Mouse (Mus musculus): Measurements from ENCODE around the gene Rnps1. TPM values are rescaled to one million over a fixed set of nuclear protein-coding genes. Genes with fewer than 3 reads are reported as not detected.

Rnps1 gene
- total RNA-seq, 1 experiment from 2014 or later = 160 TPM

Other genes with a start within 250 kb of the Rnps1 start
- 65.1 and 74.2 TPM in 2 replicates for gene Atp6v0c, start 244.9 kb upstream of the Rnps1 start, total RNA-seq (2017)
- gene Tbc1d24, start 209.0 kb upstream of the Rnps1 start, total RNA-seq (2017) = 7.4 and 7.8 TPM in 2 replicates
- gene Ntn3, start 205.0 kb upstream of the Rnps1 start, total RNA-seq (2017) = 0.20 and 0.63 TPM in 2 replicates
- 16.1 and 23.7 TPM in 2 replicates for gene Tedc2, start 193.7 kb upstream of the Rnps1 start, total RNA-seq (2017)
- 18.1 and 21.1 TPM in 2 replicates for gene Ccnf, start 163.1 kb upstream of the Rnps1 start, total RNA-seq (2017)
- 0.25 TPM in 1 of 2 replicates, not detected in the other for gene Abca17, start 63.5 kb upstream of the Rnps1 start, total RNA-seq (2017)
- 12.8 and 14.2 TPM in 2 replicates for gene Abca3, start 62.6 kb upstream of the Rnps1 start, total RNA-seq (2017)
- gene Eci1, start 12.1 kb downstream of the Rnps1 start, total RNA-seq (2017) = 21.2 and 30.8 TPM in 2 replicates
- gene Dnase1l2, start 28.5 kb downstream of the Rnps1 start, total RNA-seq (2017) = 2.7 TPM in 1 of 2 replicates, not detected in the other
- 12.1 and 22.6 TPM in 2 replicates for gene E4f1, start 55.7 kb downstream of the Rnps1 start, total RNA-seq (2017)
- gene Pgp, start 55.8 kb downstream of the Rnps1 start, total RNA-seq (2017) = 12.9 and 13.3 TPM in 2 replicates
- gene Bricd5, start 59.3 kb downstream of the Rnps1 start, total RNA-seq (2017) = 1.2 TPM in 1 of 2 replicates, not detected in the other
- 9.2 and 31.8 TPM in 2 replicates for gene Mlst8, start 64.5 kb downstream of the Rnps1 start, total RNA-seq (2017)
- gene Caskin1, start 74.0 kb downstream of the Rnps1 start, total RNA-seq (2017) = not detected in 2 replicates
- 72.9 and 85.6 TPM in 2 replicates for gene Traf7, start 113.4 kb downstream of the Rnps1 start, total RNA-seq (2017)
- 1.4 TPM in 1 of 2 replicates, not detected in the other for gene Rab26, start 119.6 kb downstream of the Rnps1 start, total RNA-seq (2017)
- 13.3 and 17.9 TPM in 2 replicates for gene Pkd1, start 135.3 kb downstream of the Rnps1 start, total RNA-seq (2017)
- gene Tsc2, start 218.1 kb downstream of the Rnps1 start, total RNA-seq (2017) = 25.1 and 59.3 TPM in 2 replicates
- 11.1 and 14.5 TPM in 2 replicates for gene Nthl1, start 218.1 kb downstream of the Rnps1 start, total RNA-seq (2017)
- 2.2 and 4.7 TPM in 2 replicates for gene Slc9a3r2, start 235.8 kb downstream of the Rnps1 start, total RNA-seq (2017)
- gene Npw, start 243.9 kb downstream of the Rnps1 start, total RNA-seq (2017) = not detected in 2 replicates

Measured in hematopoietic stem cell, adult 5-6 weeks (primary cell).